Mouse (Mus musculus) fibroblast of lung, adult 2 months (primary cell): ENCODE results near the gene Pcnx2.

Source experiments
- DNase-seq: peaks from one replicate; pipeline ENCODE4 v3.0.0-alpha.2; 2011; ENCODE audit warnings: low read depth

The Pcnx2 gene

GRCm38 (mm10) chr8:125709171-125709570 is 188.9 kb downstream of the Pcnx2 start:
- no peak for DNase-seq

- DNase-seq = no peak
Observed at GRCm38 (mm10) chr8:125705816-125706215, 192.3 kb downstream of the Pcnx2 start.

- no peak for DNase-seq
Observed at GRCm38 (mm10) chr8:125704434-125704833, 193.7 kb downstream of the Pcnx2 start.

GRCm38 (mm10) chr8:125702868-125703473 is 195.1 kb downstream of the Pcnx2 start:
- no peak for DNase-seq
